Mouse (Mus musculus) embryonic facial prominence, embryonic 15.5 days (tissue): ENCODE data around the gene 4932415D10Rik. TPM values are rescaled to one million over a fixed set of nuclear protein-coding genes. Genes with fewer than 3 reads are reported as not detected.

Experiments used
- polyA plus RNA-seq: library from polyadenylated mRNA; unstranded; fragments of >200 nt; fragmentation: Nextera tagmentation; extraction: Ambion mirVana; gene quantifications from 2 replicates; pipeline ENCODE4 v1.2.1, GENCODE M21; 2015

Gene 4932415D10Rik
- polyA plus RNA-seq, 1 experiment from 2014 or later, result not detected

Other genes starting within 250 kb of the 4932415D10Rik start
- 4.3 TPM in 2 replicates for gene BC024063, start 233.2 kb downstream of the 4932415D10Rik start, polyA plus RNA-seq
- gene AU041133, start 188.6 kb downstream of the 4932415D10Rik start, polyA plus RNA-seq, result 5.3 and 5.4 TPM in 2 replicates
- gene Zfp938, start 75.3 kb downstream of the 4932415D10Rik start, polyA plus RNA-seq, result 15.2 and 15.9 TPM in 2 replicates
- 8.2 and 10.4 TPM in 2 replicates for gene Gm4924, start 37.7 kb upstream of the 4932415D10Rik start, polyA plus RNA-seq
- gene Gm1553, start 176.0 kb upstream of the 4932415D10Rik start, polyA plus RNA-seq, result not detected in 2 replicates